Mouse (Mus musculus): Measurements from ENCODE around the gene Slc1a4. TPM values are rescaled to one million over a fixed set of nuclear protein-coding genes. Genes with fewer than 3 reads are reported as not detected.

Slc1a4 gene
- polyA plus RNA-seq, 1 experiment from 2014 or later, result 8.1 TPM

Other genes starting within 250 kb of the Slc1a4 start
- gene Actr2, start 219.8 kb downstream of the Slc1a4 start, polyA plus RNA-seq (2015; fragmentation: Nextera tagmentation; extraction: Ambion mirVana), result 83.4 and 89.0 TPM in 2 replicates
- gene Rab1a, start 131.3 kb downstream of the Slc1a4 start, polyA plus RNA-seq (2015; fragmentation: Nextera tagmentation; extraction: Ambion mirVana), result 182 and 198 TPM in 2 replicates
- 28.0 and 28.9 TPM in 2 replicates for gene Cep68, start 83.3 kb downstream of the Slc1a4 start, polyA plus RNA-seq (2015; fragmentation: Nextera tagmentation; extraction: Ambion mirVana)
- gene Sertad2, start 210.5 kb upstream of the Slc1a4 start, polyA plus RNA-seq (2015; fragmentation: Nextera tagmentation; extraction: Ambion mirVana), result 30.5 and 32.7 TPM in 2 replicates

All from heart, embryonic 13.5 days (tissue).